Mouse (Mus musculus): Measurements from ENCODE around the gene Cct2. TPM values are rescaled to one million over a fixed set of nuclear protein-coding genes. Genes with fewer than 3 reads are reported as not detected.

Gene Cct2
- polyA plus RNA-seq, 1 experiment from 2014 or later, result 330 TPM

DNA sequence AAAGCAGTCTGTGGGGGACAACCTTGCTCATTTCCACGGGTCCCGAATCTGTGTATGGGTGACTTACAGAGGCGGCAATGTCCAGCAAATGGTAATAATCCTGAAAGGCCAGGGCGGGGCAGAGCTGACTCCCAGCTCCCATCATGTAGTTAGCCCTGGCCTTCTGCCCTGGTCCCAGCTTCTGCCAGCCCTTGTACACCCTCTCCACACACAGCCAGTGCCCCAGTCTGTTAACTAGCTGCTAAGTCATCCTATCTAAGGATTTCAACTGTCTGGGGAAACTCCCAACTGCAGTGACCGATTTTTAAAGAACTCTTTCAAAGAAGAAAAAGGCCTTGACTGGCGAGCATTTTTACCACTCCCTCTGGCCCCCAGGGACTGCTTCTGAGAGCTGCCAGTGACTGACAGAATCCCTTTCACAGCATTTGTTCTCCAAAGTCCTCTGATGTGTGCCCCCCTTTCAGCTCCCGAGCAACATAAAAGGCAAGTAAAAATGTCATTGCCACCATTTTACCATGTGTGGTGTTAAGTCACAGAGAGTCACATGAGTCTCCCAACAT, 45.3 kb downstream of the Cct2 start:
- Histone ChIP-seq H3K9me3 (replicated peaks; ENCODE audit: control insufficient read depth, low read length) (no peaks in the 10 kb centered on the region), H3K4me1 (ENCODE audit: control insufficient read depth, insufficient read depth, low read length) (no peaks in the 10 kb centered on the region), H3K9ac (ENCODE audit: low read length) (no peak overlapping the region), H3K36me3 (ENCODE audit: control insufficient read depth, insufficient read depth, low read length) (no peaks in the 10 kb centered on the region), H3K4me2 (ENCODE audit: low read length) (no peak overlapping the region), H3K27ac (ENCODE audit: low read depth, low read length) (no peak overlapping the region), H3K27me3 (replicated peaks; ENCODE audit: control insufficient read depth, insufficient read depth, low read length) (no peaks in the 10 kb centered on the region), H3K4me3 (ENCODE audit: low read depth, low read length) (no peak overlapping the region)
- 50% methylated on average over 7 of the region's 7 CpGs for WGBS
- peak; percentile 35 for DNase-seq (ENCODE audit: low spot score)
- peak; percentile 18; the same call in 1 of the 2 replicates for ATAC-seq

DNA sequence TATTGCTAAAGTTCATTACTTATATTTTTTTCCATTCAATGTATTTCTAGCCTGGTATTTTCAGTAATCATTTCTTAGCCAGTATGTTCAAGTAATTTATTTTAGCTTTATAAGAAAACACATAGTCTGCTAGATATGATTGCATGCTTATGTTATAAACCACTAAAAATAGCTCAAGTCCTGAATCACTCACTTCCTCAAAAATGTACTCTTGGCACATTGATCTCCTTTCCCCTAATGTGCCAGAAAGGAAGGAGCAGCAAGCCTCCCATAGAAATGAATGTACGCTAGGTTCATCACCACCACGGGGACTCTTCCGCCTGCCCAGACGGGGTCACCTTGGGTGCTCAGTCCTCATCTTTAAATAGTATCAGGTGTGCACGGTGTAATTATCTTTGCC, 49.0 kb downstream of the Cct2 start:
- Histone ChIP-seq H3K4me2 (ENCODE audit: low read length) (no peak overlapping the region), H3K27me3 (replicated peaks; ENCODE audit: control insufficient read depth, insufficient read depth, low read length) (no peaks in the 10 kb centered on the region), H3K4me1 (ENCODE audit: control insufficient read depth, insufficient read depth, low read length) (no peaks in the 10 kb centered on the region), H3K27ac (ENCODE audit: low read depth, low read length) (no peak overlapping the region), H3K9ac (ENCODE audit: low read length) (no peak overlapping the region), H3K9me3 (replicated peaks; ENCODE audit: control insufficient read depth, low read length) (no peaks in the 10 kb centered on the region), H3K4me3 (ENCODE audit: low read depth, low read length) (no peak overlapping the region), H3K36me3 (ENCODE audit: control insufficient read depth, insufficient read depth, low read length) (no peaks in the 10 kb centered on the region)
- no peak for DNase-seq (ENCODE audit: low spot score)
- ATAC-seq, result no peak
- 94% methylated on average over 5 of the region's 5 CpGs for WGBS

DNA sequence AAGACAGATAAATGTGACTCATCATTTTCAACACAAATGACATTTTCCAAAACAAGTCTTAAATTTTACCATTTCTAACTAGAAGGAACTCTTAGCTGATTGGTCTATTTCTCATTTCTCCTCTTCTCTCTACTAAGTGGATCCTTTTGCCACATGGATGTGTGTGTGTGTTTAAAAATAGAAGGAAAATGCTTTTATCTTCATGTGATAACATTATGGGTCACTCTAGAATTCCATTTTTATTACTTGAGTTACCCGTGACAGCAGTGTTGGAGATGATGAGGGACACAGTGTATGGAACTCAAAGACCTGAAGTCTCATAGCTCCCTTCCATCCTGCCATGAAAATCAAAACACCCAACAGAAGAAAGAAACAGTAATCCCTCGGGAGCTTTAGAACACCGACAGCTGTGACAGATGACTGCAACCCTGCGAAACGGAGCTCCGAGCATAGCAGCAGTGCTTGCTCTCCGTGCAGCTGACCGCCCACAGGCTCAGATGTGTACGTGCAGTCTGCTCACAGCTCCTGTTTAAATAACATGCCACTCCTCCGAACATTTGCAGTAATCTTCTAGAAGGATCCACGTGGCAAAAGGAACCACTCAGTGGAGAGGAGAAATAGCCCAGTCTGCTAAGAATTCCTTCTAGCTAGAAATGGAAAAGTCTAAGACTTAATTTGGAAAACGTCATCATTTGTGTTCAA, 49.8 kb downstream of the Cct2 start:
- Histone ChIP-seq H3K36me3 (ENCODE audit: control insufficient read depth, insufficient read depth, low read length) (no peaks in the 10 kb centered on the region), H3K9me3 (replicated peaks; ENCODE audit: control insufficient read depth, low read length) (no peaks in the 10 kb centered on the region), H3K4me1 (ENCODE audit: control insufficient read depth, insufficient read depth, low read length) (no peaks in the 10 kb centered on the region), H3K9ac (ENCODE audit: low read length) (no peak overlapping the region), H3K27ac (ENCODE audit: low read depth, low read length) (no peak overlapping the region), H3K4me2 (ENCODE audit: low read length) (no peak overlapping the region), H3K4me3 (ENCODE audit: low read depth, low read length) (no peak overlapping the region), H3K27me3 (replicated peaks; ENCODE audit: control insufficient read depth, insufficient read depth, low read length) (no peaks in the 10 kb centered on the region)
- ATAC-seq (peak; percentile 46; the same call in 1 of the 2 replicates), DNase-seq (ENCODE audit: low spot score) (peak; percentile 45)
- WGBS, result 51% methylated on average over 12 of the region's 12 CpGs

DNA sequence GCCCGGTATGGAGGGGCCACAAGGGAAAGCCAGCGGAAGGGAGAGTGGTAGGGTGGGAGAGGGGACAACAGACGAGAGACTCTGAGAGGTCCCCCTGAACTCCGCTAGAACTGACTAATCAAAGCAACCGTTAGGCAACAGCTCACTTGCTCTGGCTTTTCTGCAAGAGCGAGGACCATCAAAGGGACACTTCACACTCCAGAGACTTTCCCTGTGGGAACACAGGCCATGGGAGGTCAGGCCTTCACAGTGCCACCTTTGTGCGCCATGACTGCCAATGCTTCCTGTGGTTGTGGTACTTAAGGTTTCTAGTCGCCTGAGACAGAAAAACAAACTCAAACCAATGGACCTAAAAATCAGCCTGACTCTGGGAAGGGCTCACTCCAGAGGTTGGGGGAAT, 52.6 kb downstream of the Cct2 start:
- no peak for ATAC-seq
- 51% methylated on average over 8 of the region's 8 CpGs for WGBS
- no peak for DNase-seq (ENCODE audit: low spot score)
- H3K27ac ChIP-seq (ENCODE audit: low read depth, low read length), result no peak overlapping the region
- H3K9ac ChIP-seq (ENCODE audit: low read length), result no peak overlapping the region
- no peaks in the 10 kb centered on the region for H3K4me1 ChIP-seq (ENCODE audit: control insufficient read depth, insufficient read depth, low read length)
- H3K27me3 ChIP-seq (replicated peaks; ENCODE audit: control insufficient read depth, insufficient read depth, low read length), result no peaks in the 10 kb centered on the region
- no peak overlapping the region for H3K4me2 ChIP-seq (ENCODE audit: low read length)
- no peaks in the 10 kb centered on the region for H3K36me3 ChIP-seq (ENCODE audit: control insufficient read depth, insufficient read depth, low read length)
- H3K4me3 ChIP-seq (ENCODE audit: low read depth, low read length), result no peak overlapping the region
- no peaks in the 10 kb centered on the region for H3K9me3 ChIP-seq (replicated peaks; ENCODE audit: control insufficient read depth, low read length)

DNA sequence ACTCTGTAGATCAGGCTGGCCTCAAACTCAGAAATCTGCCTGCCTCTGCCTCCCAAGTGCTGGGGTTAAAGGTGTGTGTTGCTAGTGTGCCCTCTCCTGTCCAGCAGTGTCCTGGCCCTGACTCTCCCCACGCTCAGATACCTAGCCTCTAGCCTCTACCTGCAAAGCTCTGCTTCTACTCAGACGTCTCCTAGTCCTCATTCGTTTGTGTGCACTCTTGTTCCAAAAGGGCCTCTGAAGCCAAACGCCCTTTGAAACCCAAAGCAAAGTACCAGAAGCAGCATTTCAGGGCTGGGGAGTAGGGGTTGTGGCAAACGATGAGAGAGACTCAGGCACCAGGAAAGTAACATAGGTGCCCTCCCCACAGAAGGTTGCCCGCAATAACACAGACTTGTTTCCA, 53.9 kb downstream of the Cct2 start:
- Histone ChIP-seq H3K9ac (ENCODE audit: low read length) (no peak overlapping the region), H3K36me3 (ENCODE audit: control insufficient read depth, insufficient read depth, low read length) (no peaks in the 10 kb centered on the region), H3K27ac (ENCODE audit: low read depth, low read length) (no peak overlapping the region), H3K4me1 (ENCODE audit: control insufficient read depth, insufficient read depth, low read length) (no peaks in the 10 kb centered on the region), H3K4me2 (ENCODE audit: low read length) (no peak overlapping the region), H3K9me3 (replicated peaks; ENCODE audit: control insufficient read depth, low read length) (no peaks in the 10 kb centered on the region), H3K4me3 (ENCODE audit: low read depth, low read length) (no peak overlapping the region), H3K27me3 (replicated peaks; ENCODE audit: control insufficient read depth, insufficient read depth, low read length) (no peaks in the 10 kb centered on the region)
- DNase-seq (ENCODE audit: low spot score) (no peak), ATAC-seq (no peak)
- 94% methylated on average over 6 of the region's 6 CpGs for WGBS

DNA sequence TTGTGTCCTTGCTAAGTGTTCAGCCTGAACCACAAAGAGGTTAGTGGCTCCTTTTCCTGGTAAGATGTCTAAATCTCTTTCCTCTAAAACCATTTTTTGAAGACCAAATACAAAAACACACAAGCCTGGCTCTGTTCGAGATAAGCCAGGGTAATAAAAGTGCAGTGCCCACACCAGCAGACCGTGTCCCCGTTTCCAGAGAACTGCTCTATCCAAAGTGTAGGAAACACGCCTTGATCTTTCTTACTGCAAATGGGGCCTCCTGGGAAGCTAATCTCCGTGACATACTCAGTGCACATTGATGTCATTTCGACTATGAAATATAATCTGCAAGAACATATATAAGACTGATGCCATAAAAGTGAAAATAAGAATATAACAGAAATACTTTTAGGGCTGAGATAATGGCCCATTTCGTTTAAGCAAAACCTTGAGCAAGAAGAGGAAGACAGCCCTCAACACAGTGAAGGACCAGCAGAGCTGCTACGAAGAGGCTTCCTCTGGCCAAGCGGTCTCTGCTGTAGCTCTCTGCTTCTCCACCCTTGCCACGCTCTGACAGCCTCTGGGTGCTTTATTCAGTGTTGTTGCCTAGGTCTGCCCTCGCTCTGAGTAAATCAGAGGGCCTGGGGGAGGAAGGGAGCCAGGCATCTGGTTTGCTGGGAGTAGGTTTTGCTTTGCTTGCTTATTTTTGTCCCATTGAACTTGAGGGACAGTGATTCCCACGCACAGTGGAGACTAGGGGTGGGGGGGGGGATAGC, 57.7 kb downstream of the Cct2 start:
- Histone ChIP-seq H3K4me1 (ENCODE audit: control insufficient read depth, insufficient read depth, low read length) (no peaks in the 10 kb centered on the region), H3K27me3 (replicated peaks; ENCODE audit: control insufficient read depth, insufficient read depth, low read length) (no peaks in the 10 kb centered on the region), H3K4me2 (ENCODE audit: low read length) (no peak overlapping the region), H3K27ac (ENCODE audit: low read depth, low read length) (no peak overlapping the region), H3K4me3 (ENCODE audit: low read depth, low read length) (no peak overlapping the region), H3K9me3 (replicated peaks; ENCODE audit: control insufficient read depth, low read length) (no peaks in the 10 kb centered on the region), H3K9ac (ENCODE audit: low read length) (no peak overlapping the region), H3K36me3 (ENCODE audit: control insufficient read depth, insufficient read depth, low read length) (no peaks in the 10 kb centered on the region)
- 80% methylated on average over 12 of the region's 12 CpGs for WGBS
- ATAC-seq, result no peak
- no peak for DNase-seq (ENCODE audit: low spot score)

DNA sequence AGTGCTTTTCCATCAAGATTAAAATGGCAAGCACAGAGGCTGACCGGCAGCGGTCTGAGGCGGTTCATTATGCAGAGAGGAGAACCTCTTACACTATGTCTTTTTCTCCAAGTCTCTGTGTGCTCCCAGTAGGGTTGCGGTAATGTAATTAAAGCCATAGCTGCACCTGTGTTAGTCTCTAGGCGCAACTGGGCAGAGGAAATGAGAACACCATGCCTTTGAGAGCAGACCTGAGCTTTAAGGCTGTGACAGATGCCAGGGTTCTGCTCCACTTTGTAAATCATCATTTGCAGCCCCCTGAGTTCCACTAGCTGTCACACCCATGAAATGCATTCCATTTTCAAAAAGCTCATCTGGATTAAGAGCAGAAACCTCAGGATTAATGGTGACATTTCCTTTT, 58.9 kb downstream of the Cct2 start:
- no peaks in the 10 kb centered on the region for H3K36me3 ChIP-seq (ENCODE audit: control insufficient read depth, insufficient read depth, low read length)
- ATAC-seq (no peak), DNase-seq (ENCODE audit: low spot score) (no peak)
- H3K9ac ChIP-seq (ENCODE audit: low read length), result no peak overlapping the region
- WGBS, result 71% methylated on average over 5 of the region's 5 CpGs
- no peak overlapping the region for H3K27ac ChIP-seq (ENCODE audit: low read depth, low read length)
- H3K4me3 ChIP-seq (ENCODE audit: low read depth, low read length), result no peak overlapping the region
- H3K9me3 ChIP-seq (replicated peaks; ENCODE audit: control insufficient read depth, low read length), result no peaks in the 10 kb centered on the region
- no peaks in the 10 kb centered on the region for H3K27me3 ChIP-seq (replicated peaks; ENCODE audit: control insufficient read depth, insufficient read depth, low read length)
- H3K4me2 ChIP-seq (ENCODE audit: low read length), result no peak overlapping the region
- H3K4me1 ChIP-seq (ENCODE audit: control insufficient read depth, insufficient read depth, low read length), result no peaks in the 10 kb centered on the region
